Mouse (Mus musculus): ENCODE data around the gene Spock2. TPM values are rescaled to one million over a fixed set of nuclear protein-coding genes. Genes with fewer than 3 reads are reported as not detected.
"Not testable (repeated sequence)": the region's sequence is repeated elsewhere in the genome, so short reads cannot be mapped to it uniquely, and the experiment has no call there.

The Spock2 gene
- total and polyA plus RNA-seq, 3 experiments: 0.10 to 0.13 TPM; not detected in 1

GRCm38 (mm10) chr10:60134201-60134600 lies 28.2 kb downstream of the Spock2 start:
- no peak overlapping the region for H3K27ac ChIP-seq (ENCODE audit: insufficient read depth, low read depth)
- no peaks in the 10 kb centered on the region for H3K27me3 ChIP-seq (replicated peaks)
- H3K4me1 ChIP-seq (ENCODE audit: control insufficient read depth in 1 of 2, insufficient read depth in 2 of 2): peaks cover 3 to 26% of the 10 kb centered on the region in 2 experiments; a peak in 2 of 4 replicates
- no peak overlapping the region for H3K4me3 ChIP-seq (replicated peaks in 1 of 3; ENCODE audit: low read depth in 2 of 3, low read length in 2 of 3, poor library complexity in 1 of 3)
- no peak for DNase-seq (ENCODE audit: extremely low read depth)
- no peaks in the 10 kb centered on the region for H3K36me3 ChIP-seq (replicated peaks in 1 of 2; ENCODE audit: control insufficient read depth in 1 of 2, insufficient read depth in 1 of 2, low read length in 1 of 2)
- H3K9me3 ChIP-seq (replicated peaks; ENCODE audit: low read length): no peaks in the 10 kb centered on the region
- dilution Hi-C loops (cut with MboI; ENCODE audit: extremely low pct_ligation_motif_present, extremely low pct_unique_long_range_greater_than_20kb, low sequenced_read_pairs) (no loop called here), in situ Hi-C loops (cut with MboI; ENCODE audit: low pct_ligation_motif_present, low pct_unique_long_range_greater_than_20kb, low sequenced_read_pairs) (no loop called here)
- H3K79me2 ChIP-seq (replicated peaks; ENCODE audit: control insufficient read depth, extremely low read depth, insufficient read depth, poor library complexity, severe bottlenecking): no peaks in the 10 kb centered on the region
- no peak overlapping the region for H3K9ac ChIP-seq (ENCODE audit: insufficient read depth, low read depth)
- TF ChIP-seq ZNF384 (IDR thresholded peaks at IDR 0.05; ENCODE audit: low read depth, low read length) (no peak), MEF2A (IDR thresholded peaks at IDR 0.05; ENCODE audit: borderline replicate concordance, low read depth, low read length) (no peak), EP300 (IDR thresholded peaks at IDR 0.05; ENCODE audit: low read length) (no peak), MAX (IDR thresholded peaks at IDR 0.05; ENCODE audit: low read length) (no peak), JUN (IDR thresholded peaks at IDR 0.05; ENCODE audit: insufficient read depth, low read depth, low read length) (no peak), ETS1 (conservative IDR thresholded peaks at IDR 0.05; ENCODE audit: low read depth, low read length) (no peak), MAFK (IDR thresholded peaks at IDR 0.05; ENCODE audit: insufficient replicate concordance, low read length) (no peak), JUND (conservative IDR thresholded peaks at IDR 0.05; ENCODE audit: low read depth, low read length) (no peak), RCOR1 (conservative IDR thresholded peaks at IDR 0.05; ENCODE audit: low read depth, low read length) (no peak), ZC3H11A (IDR thresholded peaks at IDR 0.05; ENCODE audit: low read depth, low read length) (no peak), NRF1 (IDR thresholded peaks at IDR 0.05; ENCODE audit: low read depth, low read length) (no peak), BHLHE40 (IDR thresholded peaks at IDR 0.05; ENCODE audit: low read depth, low read length) (no peak), POLR2AphosphoS2 (IDR thresholded peaks at IDR 0.05; ENCODE audit: low read depth, low read length) (no peak), HCFC1 (IDR thresholded peaks at IDR 0.05; ENCODE audit: low read depth, low read length) (no peak), MYC (IDR thresholded peaks at IDR 0.05; ENCODE audit: low read depth, low read length) (no peak), SMC3 (IDR thresholded peaks at IDR 0.05; ENCODE audit: low read depth, low read length) (no peak), SIN3A (IDR thresholded peaks at IDR 0.05; ENCODE audit: low read length) (no peak), IRF4 (IDR thresholded peaks at IDR 0.05; ENCODE audit: low read depth, low read length) (no peak), ZMIZ1 (IDR thresholded peaks at IDR 0.05; ENCODE audit: low read depth, low read length) (no peak)
- H3K4me2 ChIP-seq (ENCODE audit: insufficient read depth, low read depth, poor library complexity, severe bottlenecking): no peak overlapping the region

GRCm38 (mm10) chr10:60136010-60136409 lies 30.0 kb downstream of the Spock2 start:
- H3K27me3 ChIP-seq (replicated peaks); dilution Hi-C loops (cut with MboI; ENCODE audit: extremely low pct_ligation_motif_present, extremely low pct_unique_long_range_greater_than_20kb, low sequenced_read_pairs); H3K4me3 ChIP-seq (replicated peaks in 1 of 3; ENCODE audit: low read depth in 2 of 3, low read length in 2 of 3, poor library complexity in 1 of 3); in situ Hi-C loops (cut with MboI; ENCODE audit: low pct_ligation_motif_present, low pct_unique_long_range_greater_than_20kb, low sequenced_read_pairs); DNase-seq (ENCODE audit: extremely low read depth); H3K9ac ChIP-seq (ENCODE audit: insufficient read depth, low read depth); H3K79me2 ChIP-seq (replicated peaks; ENCODE audit: control insufficient read depth, extremely low read depth, insufficient read depth, poor library complexity, severe bottlenecking); H3K27ac ChIP-seq (ENCODE audit: insufficient read depth, low read depth); H3K4me2 ChIP-seq (ENCODE audit: insufficient read depth, low read depth, poor library complexity, severe bottlenecking); H3K36me3 ChIP-seq (replicated peaks in 1 of 2; ENCODE audit: control insufficient read depth in 1 of 2, insufficient read depth in 1 of 2, low read length in 1 of 2); H3K9me3 ChIP-seq (replicated peaks; ENCODE audit: low read length): not testable (repeated sequence)
- H3K4me1 ChIP-seq (ENCODE audit: control insufficient read depth in 1 of 2, insufficient read depth in 2 of 2): peaks cover 3 to 15% of the 10 kb centered on the region in 2 experiments; a peak in 2 of 4 replicates
- TF ChIP-seq CTCF (conservative IDR thresholded peaks at IDR 0.05 in 1 of 2, IDR thresholded peaks at IDR 0.05 in 1 of 2; ENCODE audit: low read depth in 2 of 2, low read length in 2 of 2): peak in 1 of 2 experiments; percentile 37; a peak in 2 of 4 replicates

Measured in CH12.LX (cell line).